In the genomic region with DNA sequence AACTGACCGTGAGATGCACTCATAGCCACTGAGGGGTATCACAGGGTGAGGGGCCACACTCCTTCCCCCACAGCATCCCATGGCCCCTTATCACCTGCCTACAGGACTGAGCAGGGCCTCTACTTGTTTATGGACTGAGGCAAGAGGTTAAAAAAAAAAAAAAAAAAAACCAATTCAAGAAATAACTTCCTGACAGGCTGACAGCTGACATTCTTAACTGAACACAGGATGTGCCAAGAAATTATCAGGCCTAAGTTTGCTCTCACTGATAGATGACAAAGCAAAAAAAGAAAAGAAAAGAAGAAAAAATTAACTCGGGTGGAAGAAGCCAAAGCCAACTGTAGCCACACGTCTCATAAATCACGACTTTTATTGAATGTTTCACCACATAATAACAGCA, we compare ENCODE assay signal across 9 mouse cellular contexts.
A peak's percentile ranks its signal among the peaks of the same experiment; 100 is the strongest.
DNase-seq lines count a peak whose midpoint lies in the region; ATAC-seq and TF ChIP-seq lines count a peak whose summit lies in the region.
"Had no signal": no experiment of that assay in that cellular context is flagged by ENCODE, and none has a peak within 500 bp of the region (broad histone marks: within the 10 kb centered on the region; RNA-seq: fewer than 3 reads in every experiment).

No protein-coding gene starts in this region.

- peak; percentile 71 for DNase-seq in kidney, adult 9 months
- DNase-seq in kidney, adult 18-20 months, result no peak
- DNase-seq in thymus, adult 2 months, result no peak
- DNase-seq in thymus, adult 18-20 months, result no peak
- DNase-seq in gastrocnemius, adult 8-10 months (ENCODE audit: low spot score in 2 of 2), result no peak

- H3K9me3 ChIP-seq in neural tube, embryonic 15.5 days (replicated peaks), result no peaks in the 10 kb centered on the region
- H3K9me3 ChIP-seq: embryonic facial prominence, embryonic 15.5 days had no signal

- ATAC-seq in common myeloid progenitor, adult 5-6 weeks (replicated peaks; ENCODE audit: low read depth, poor library complexity, severe bottlenecking), result peak; percentile 33
- ATAC-seq in neural tube, embryonic 15.5 days (ENCODE audit: low FRiP score), result no peak

- no peak overlapping the region for H3K9ac ChIP-seq in neural tube, embryonic 15.5 days (replicated peaks)
- H3K9ac ChIP-seq: embryonic facial prominence, embryonic 15.5 days had no signal

- no peaks in the 10 kb centered on the region for H3K27me3 ChIP-seq in thymus, adult 2 months (ENCODE audit: control insufficient read depth, insufficient read depth, low read length)
- H3K27me3 ChIP-seq in neural tube, embryonic 15.5 days (replicated peaks), result no peaks in the 10 kb centered on the region
- H3K27me3 ChIP-seq: embryonic facial prominence, embryonic 15.5 days had no signal

- no peaks in the 10 kb centered on the region for H3K36me3 ChIP-seq in thymus, adult 2 months (ENCODE audit: control insufficient read depth, insufficient read depth, low read length)
- no peaks in the 10 kb centered on the region for H3K36me3 ChIP-seq in neural tube, embryonic 15.5 days
- H3K36me3 ChIP-seq: embryonic facial prominence, embryonic 15.5 days had no signal

- H3K27ac ChIP-seq in thymus, adult 2 months (ENCODE audit: control insufficient read depth, insufficient read depth, low read length), result peak overlapping the region; percentile 69; the same call in 1 of the 2 replicates
- peak overlapping the region; percentile 38; the same call in 1 of the 2 replicates for H3K27ac ChIP-seq in neural tube, embryonic 15.5 days (replicated peaks)
- H3K27ac ChIP-seq: embryonic facial prominence, embryonic 15.5 days; stomach, postnatal 0 days had no signal

- H3K4me3 ChIP-seq in thymus, adult 2 months (ENCODE audit: control insufficient read depth, insufficient read depth, low read length), result no peak overlapping the region
- no peak overlapping the region for H3K4me3 ChIP-seq in neural tube, embryonic 15.5 days (replicated peaks)
- H3K4me3 ChIP-seq: embryonic facial prominence, embryonic 15.5 days had no signal

- WGBS in thymus, adult 2 months, result 23% methylated on average over 4 of the region's 4 CpGs
- 60% methylated on average over 4 of the region's 4 CpGs for WGBS in neural tube, embryonic 15.5 days

- no peak overlapping the region for H3K4me2 ChIP-seq in neural tube, embryonic 15.5 days
- H3K4me2 ChIP-seq: embryonic facial prominence, embryonic 15.5 days had no signal

- no peak for TF ChIP-seq POLR2A in thymus, adult 2 months (IDR thresholded peaks at IDR 0.05; ENCODE audit: control insufficient read depth, extremely low read depth, insufficient read depth, low read length, poor library complexity)

- TF ChIP-seq CTCF in thymus, adult 2 months (IDR thresholded peaks at IDR 0.05; ENCODE audit: borderline replicate concordance, control insufficient read depth, extremely low read depth, insufficient read depth, low read length, poor library complexity), result no peak

- H3K4me1 ChIP-seq in thymus, adult 2 months (replicated peaks; ENCODE audit: control insufficient read depth, insufficient read depth, low read length), result peaks cover 49% of the 10 kb centered on the region
- peaks cover 60% of the 10 kb centered on the region for H3K4me1 ChIP-seq in neural tube, embryonic 15.5 days
